In the genomic region with DNA sequence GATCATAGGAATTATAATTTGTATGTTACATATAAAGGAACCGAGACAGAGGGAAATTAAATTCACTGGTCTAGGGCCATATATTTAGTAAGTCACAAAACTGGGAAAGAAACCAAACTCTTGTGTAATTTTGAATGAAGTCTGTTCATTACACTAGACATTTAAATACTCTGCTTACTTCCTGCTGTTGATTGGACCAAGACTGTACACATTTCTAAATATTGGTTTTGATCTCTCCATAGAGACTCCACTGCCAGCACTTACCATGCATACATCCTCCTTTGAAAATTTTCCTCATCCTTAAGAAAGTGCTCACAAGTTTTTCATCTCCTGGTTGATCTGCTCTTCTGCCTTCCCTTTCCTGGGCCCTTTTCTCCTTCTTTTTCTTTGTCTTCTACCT, we compare ENCODE assay signal across 27 mouse cellular contexts.
"Had no signal": no experiment of that assay in that cellular context is flagged by ENCODE, and none has a peak within 500 bp of the region (broad histone marks: within the 10 kb centered on the region; RNA-seq: fewer than 3 reads in every experiment).

No protein-coding gene starts in this region.

- H3K4me2 ChIP-seq: heart, embryonic 13.5 days; heart, embryonic 15.5 days; hindbrain, embryonic 13.5 days; hindbrain, embryonic 15.5 days; kidney, embryonic 15.5 days; limb, embryonic 13.5 days; limb, embryonic 15.5 days; liver, embryonic 12.5 days had no signal

- H3K9me3 ChIP-seq: heart, embryonic 10.5 days; heart, embryonic 13.5 days; heart, embryonic 15.5 days; hindbrain, embryonic 13.5 days; hindbrain, embryonic 15.5 days; kidney, embryonic 15.5 days; limb, embryonic 13.5 days; limb, embryonic 15.5 days; liver, embryonic 12.5 days had no signal

- H3K36me3 ChIP-seq: heart, embryonic 10.5 days; heart, embryonic 13.5 days; heart, embryonic 15.5 days; hindbrain, embryonic 13.5 days; hindbrain, embryonic 15.5 days; kidney, embryonic 15.5 days; limb, embryonic 13.5 days; limb, embryonic 15.5 days; liver, embryonic 12.5 days had no signal

- H3K4me3 ChIP-seq: gastrocnemius, adult 2 months; heart, embryonic 10.5 days; heart, embryonic 13.5 days; heart, embryonic 15.5 days; hindbrain, embryonic 13.5 days; hindbrain, embryonic 15.5 days; kidney, embryonic 15.5 days; limb, embryonic 13.5 days; limb, embryonic 15.5 days; liver, embryonic 12.5 days had no signal

- ATAC-seq: hindbrain, postnatal 0 days; intestine, embryonic 16.5 days; liver, embryonic 12.5 days had no signal

- H3K9ac ChIP-seq: heart, embryonic 13.5 days; heart, embryonic 15.5 days; hindbrain, embryonic 13.5 days; hindbrain, embryonic 15.5 days; kidney, embryonic 15.5 days; limb, embryonic 13.5 days; limb, embryonic 15.5 days; liver, embryonic 12.5 days; liver, embryonic 14.5 days had no signal

- H3K4me1 ChIP-seq: heart, embryonic 10.5 days; heart, embryonic 13.5 days; heart, embryonic 15.5 days; hindbrain, embryonic 13.5 days; hindbrain, embryonic 15.5 days; kidney, embryonic 15.5 days; limb, embryonic 13.5 days; limb, embryonic 15.5 days; liver, embryonic 12.5 days had no signal

- H3K27ac ChIP-seq: gastrocnemius, adult 2 months; heart, embryonic 10.5 days; heart, embryonic 13.5 days; heart, embryonic 15.5 days; hindbrain, embryonic 13.5 days; hindbrain, embryonic 15.5 days; hindbrain, postnatal 0 days; kidney, embryonic 15.5 days; kidney, postnatal 0 days; limb, embryonic 13.5 days; limb, embryonic 15.5 days; liver, embryonic 12.5 days; liver, embryonic 14.5 days had no signal

- H3K27me3 ChIP-seq: heart, embryonic 13.5 days; heart, embryonic 15.5 days; hindbrain, embryonic 13.5 days; hindbrain, embryonic 15.5 days; kidney, embryonic 15.5 days; limb, embryonic 13.5 days; limb, embryonic 15.5 days; liver, embryonic 12.5 days had no signal

- DNase-seq: gastrocnemius, adult 2 months; gastrocnemius, postnatal 10 days; gastrocnemius, postnatal 25 days; heart, adult 18-20 months; heart, postnatal 14 days; heart, postnatal 36 days; kidney, adult 11 months; kidney, adult 2 months; kidney, adult 9 months; kidney, postnatal 14 days; kidney, postnatal 36 days; layer of hippocampus, adult 9-11 months; layer of hippocampus, postnatal 36 days; left cerebral cortex, postnatal 4 days had no signal
